8 mouse cellular contexts compared by ENCODE assay signal in genomic region chr3:54734411-54735246, GRCm38 (mm10). TPM values are rescaled to one million over a fixed set of nuclear protein-coding genes. Genes with fewer than 3 reads are reported as not detected.
DNase-seq lines count a peak whose midpoint lies in the region; ATAC-seq lines count a peak whose summit lies in the region.

No protein-coding gene starts in this region.

- ATAC-seq in megakaryocyte, adult 5-6 weeks (ENCODE audit: poor library complexity, severe bottlenecking), result peak; percentile 78

- peak; percentile 85 for DNase-seq in adipocyte (ENCODE audit: low spot score)
- DNase-seq in embryo, embryonic 10 days (ENCODE audit: low spot score), result peak; percentile 91
- DNase-seq in gastrocnemius, postnatal 10 days, result peak; percentile 93
- DNase-seq in induced T-regulatory cell, adult 2 months (ENCODE audit: low read depth), result peak; percentile 94
- DNase-seq in left cerebral cortex, adult 8-10 months (ENCODE audit: low spot score in 2 of 2), result peak; percentile 77 to 81
- DNase-seq in right cerebral cortex, adult 18-20 months, result peak; percentile 90
- DNase-seq in urinary bladder, postnatal 10 days (ENCODE audit: low spot score), result peak; percentile 67

RNA-seq across cellular contexts. Expression of gene Exosc8, which starts 0.6 kb away (rescaled TPM):
- total RNA-seq in gastrocnemius, postnatal 10 days (2021), result 10 to 100 TPM; 13.9 to 23.7 TPM
- total RNA-seq in left cerebral cortex, adult 8-10 months (2022), result 10 to 100 TPM; 31.9 to 36.9 (median 34.7) TPM
- total RNA-seq in megakaryocyte, adult 5-6 weeks (2015), result 118 and 124 TPM in 2 replicates
- 126 and 153 TPM in 2 replicates for total RNA-seq in megakaryocyte, adult 5-6 weeks (2017)

RNA-seq across cellular contexts. Expression of gene Alg5, which starts 0.7 kb away (rescaled TPM):
- 10 to 100 TPM; 12.8 to 16.1 TPM for total RNA-seq in gastrocnemius, postnatal 10 days (2021)
- 10 to 100 TPM; 13.7 to 23.2 (median 20.4) TPM for total RNA-seq in left cerebral cortex, adult 8-10 months (2022)
- 41.2 and 45.8 TPM in 2 replicates for total RNA-seq in megakaryocyte, adult 5-6 weeks (2015)
- total RNA-seq in megakaryocyte, adult 5-6 weeks (2017), result 19.2 and 21.1 TPM in 2 replicates

RNA-seq across cellular contexts. Expression of gene Gm21958, which starts 20.5 kb away (rescaled TPM):
- total RNA-seq in gastrocnemius, postnatal 10 days (2021), result not detected
- total RNA-seq in left cerebral cortex, adult 8-10 months (2022), result not detected
- not detected in 2 replicates for total RNA-seq in megakaryocyte, adult 5-6 weeks (2015)
- total RNA-seq in megakaryocyte, adult 5-6 weeks (2017), result not detected in 2 replicates

RNA-seq across cellular contexts. Expression of gene Smad9, which starts 20.8 kb away (rescaled TPM):
- total RNA-seq in gastrocnemius, postnatal 10 days (2021), result under 1 TPM; 0.42 to 0.56 TPM
- total RNA-seq in left cerebral cortex, adult 8-10 months (2022), result 10 to 100 TPM; 11.0 to 12.5 (median 11.6) TPM
- not detected in 2 replicates for total RNA-seq in megakaryocyte, adult 5-6 weeks (2015)
- total RNA-seq in megakaryocyte, adult 5-6 weeks (2017), result not detected in 2 replicates

RNA-seq across cellular contexts. Expression of gene Supt20, which starts 42.0 kb away (rescaled TPM):
- 10 to 100 TPM; 25.7 to 26.3 TPM for total RNA-seq in gastrocnemius, postnatal 10 days (2021)
- 10 to 100 TPM; 38.4 to 46.3 (median 41.1) TPM for total RNA-seq in left cerebral cortex, adult 8-10 months (2022)
- total RNA-seq in megakaryocyte, adult 5-6 weeks (2015), result 60.1 and 66.0 TPM in 2 replicates
- total RNA-seq in megakaryocyte, adult 5-6 weeks (2017), result 39.4 and 40.6 TPM in 2 replicates

Comparison
In these comparisons a context has a peak if more than half of its experiments do, and no peak if none do; other contexts are left out.
1. Peak in every context shown above with its lines: DNase-seq and ATAC-seq.